Mouse (Mus musculus) CD4-positive, CD25-positive, alpha-beta regulatory T cell, adult 2 months (primary cell): ENCODE data around the gene Gkap1.

ENCODE experiments used
- DNase-seq: peaks from one replicate; pipeline ENCODE4 v3.0.0-alpha.2; 2012; ENCODE audit warnings: low read depth, low spot score

The Gkap1 gene

DNA sequence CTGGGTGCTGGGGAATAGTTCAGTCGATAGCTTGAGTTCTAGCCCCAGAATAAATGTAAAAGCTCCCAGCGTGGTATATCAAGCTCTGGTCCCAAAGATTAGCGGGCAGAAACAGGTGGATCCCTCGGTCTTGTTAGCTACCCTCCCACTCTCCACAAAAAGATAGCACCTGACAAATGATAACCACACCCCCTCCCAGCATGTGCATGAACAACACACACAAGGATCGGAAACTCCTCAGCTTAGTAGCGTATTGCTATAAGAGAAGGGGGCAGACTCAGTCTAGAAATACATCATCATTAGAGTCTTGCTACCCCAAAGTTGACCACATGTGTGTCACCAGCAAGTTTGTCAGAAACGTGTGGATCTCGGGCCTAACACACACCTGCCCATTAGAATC, at the start of gene Gkap1:
Gene Gkap1 (minus strand): TSS at position 101 of the 400 bp plus-strand sequence.
- no peak for DNase-seq

DNA sequence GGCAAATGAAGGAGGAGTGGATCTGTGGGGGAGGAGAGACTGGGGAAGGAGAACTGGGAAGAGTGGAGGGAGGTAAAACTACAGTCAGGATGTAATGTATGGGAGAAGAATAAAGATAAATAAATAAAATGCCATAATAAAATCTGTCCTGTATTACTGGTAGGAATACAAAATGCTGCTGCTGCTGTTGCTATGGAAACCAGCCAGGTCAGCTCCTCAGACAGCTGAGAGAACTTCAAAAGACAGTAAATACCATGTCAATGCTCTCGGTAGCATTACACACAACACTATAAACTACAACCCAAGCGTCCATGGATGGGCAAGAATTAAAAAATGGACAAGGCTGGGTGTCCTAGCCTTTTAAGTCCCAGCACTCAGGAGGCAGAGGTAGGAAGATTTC, 42.3 kb upstream of the Gkap1 start:
- DNase-seq: no peak

DNA sequence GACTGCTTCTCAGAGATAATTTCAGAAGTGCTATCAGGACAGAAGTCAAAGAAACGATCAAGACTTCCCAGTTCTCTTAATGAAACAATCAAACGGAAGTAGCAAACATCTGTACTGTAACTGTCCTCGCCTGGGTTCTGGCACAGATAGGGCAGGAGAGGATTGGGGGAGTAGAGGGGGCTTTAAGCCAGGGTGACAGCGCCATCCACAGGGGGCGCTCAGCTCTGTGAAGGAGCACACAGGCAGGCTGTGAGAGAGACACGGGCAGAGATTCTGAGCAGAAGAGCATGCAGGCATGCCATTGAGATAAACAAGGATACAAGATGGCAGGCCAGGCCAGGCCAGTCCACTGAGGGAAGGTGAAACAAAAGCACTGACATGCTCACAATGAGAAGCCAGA, 39.5 kb upstream of the Gkap1 start:
- DNase-seq: no peak

DNA sequence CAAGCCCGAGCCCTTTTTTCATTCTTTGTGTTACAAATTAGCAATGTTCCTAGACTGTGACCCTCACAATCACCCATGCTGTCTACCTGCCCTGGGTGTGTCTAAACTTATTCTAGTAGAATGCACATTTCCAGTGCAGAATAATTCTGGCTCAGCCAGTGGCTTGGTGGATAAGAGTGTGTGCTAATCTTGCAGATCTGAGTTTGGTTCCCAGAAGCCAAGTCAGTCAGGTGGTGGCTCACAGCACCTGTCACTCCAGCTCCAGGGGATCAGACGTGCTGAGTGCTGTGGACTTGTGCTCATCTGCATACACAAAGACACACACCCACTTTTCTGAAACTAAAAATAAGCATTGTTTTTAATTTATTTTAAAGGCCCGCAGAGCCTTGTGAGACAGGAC, 38.3 kb upstream of the Gkap1 start:
- no peak for DNase-seq

DNA sequence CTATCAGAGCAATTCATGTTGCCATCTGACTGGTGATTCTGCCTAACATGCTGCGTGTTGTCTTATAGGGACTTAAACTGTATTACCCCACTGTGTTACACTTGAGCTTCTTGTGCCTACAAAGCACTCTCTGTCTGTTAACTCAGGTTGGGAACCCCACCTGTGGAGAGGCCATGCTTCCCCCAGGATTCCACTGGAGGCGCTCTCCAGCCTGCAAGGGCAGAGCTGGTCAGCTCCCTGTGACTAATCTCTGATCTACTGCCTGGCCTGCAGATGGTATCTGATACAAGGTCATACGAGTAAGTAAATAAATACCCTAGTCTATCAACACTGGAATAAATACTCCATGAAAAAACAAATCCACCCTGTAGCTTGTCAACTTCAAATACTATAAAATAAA, 35.9 kb upstream of the Gkap1 start:
- no peak for DNase-seq

DNA sequence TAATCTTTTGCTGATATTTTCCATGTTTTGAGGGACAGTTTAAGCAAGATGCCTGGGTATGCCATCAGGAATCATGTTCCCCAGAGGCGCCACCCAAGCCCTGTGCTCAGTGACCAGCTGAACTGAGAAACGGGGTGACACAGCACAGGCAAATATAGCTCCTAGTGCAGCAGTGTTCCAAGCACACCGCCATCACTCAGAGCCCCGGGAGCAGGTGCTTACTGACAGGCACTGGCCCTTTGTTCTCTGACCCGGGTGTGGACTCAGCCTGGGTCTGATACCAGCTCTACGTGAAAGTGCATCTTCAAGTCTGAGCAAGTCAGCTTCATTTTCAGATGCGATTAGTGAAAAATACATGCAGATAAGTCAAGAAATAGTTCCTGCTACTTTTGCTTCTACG, 34.0 kb upstream of the Gkap1 start:
- no peak for DNase-seq

DNA sequence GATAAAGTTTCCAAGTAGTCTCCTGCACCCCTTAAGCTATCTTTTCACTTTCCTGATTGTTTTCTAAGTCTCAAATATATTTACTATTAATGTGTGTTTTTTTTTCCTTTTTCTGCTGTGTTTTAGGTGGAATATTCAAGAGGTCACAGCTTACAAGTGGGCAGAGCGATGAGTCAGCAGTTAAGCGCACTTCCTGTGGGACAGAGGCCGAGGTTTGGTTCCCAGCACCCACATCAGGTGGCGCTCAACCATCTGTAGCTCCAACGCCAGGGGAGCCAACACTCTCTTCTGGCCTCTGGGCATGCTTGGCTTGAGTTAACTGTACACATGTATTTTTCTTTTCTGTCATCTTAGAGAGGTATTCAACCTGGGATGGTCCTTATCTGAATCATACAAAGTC, 32.0 kb upstream of the Gkap1 start:
- DNase-seq: no peak

DNA sequence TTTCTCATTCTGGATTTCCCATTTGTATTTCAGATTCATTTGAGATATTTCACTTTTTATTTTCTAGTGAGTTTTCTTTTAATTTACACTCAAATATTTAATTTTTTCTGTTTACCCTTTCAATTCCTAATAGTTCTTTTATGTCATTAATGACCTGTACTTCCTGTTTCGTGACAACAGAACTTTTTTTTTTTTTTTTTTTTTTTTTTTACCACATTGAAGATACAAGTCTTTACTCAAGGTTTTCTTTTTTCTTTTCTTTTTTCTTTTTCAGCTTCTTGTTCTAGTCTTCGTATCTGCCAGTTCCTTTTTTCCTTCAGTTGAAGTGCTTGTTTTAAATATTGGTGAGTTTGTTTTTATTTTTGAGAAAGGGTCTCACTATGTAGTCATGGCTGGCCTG, 29.7 kb upstream of the Gkap1 start:
- no peak for DNase-seq

DNA sequence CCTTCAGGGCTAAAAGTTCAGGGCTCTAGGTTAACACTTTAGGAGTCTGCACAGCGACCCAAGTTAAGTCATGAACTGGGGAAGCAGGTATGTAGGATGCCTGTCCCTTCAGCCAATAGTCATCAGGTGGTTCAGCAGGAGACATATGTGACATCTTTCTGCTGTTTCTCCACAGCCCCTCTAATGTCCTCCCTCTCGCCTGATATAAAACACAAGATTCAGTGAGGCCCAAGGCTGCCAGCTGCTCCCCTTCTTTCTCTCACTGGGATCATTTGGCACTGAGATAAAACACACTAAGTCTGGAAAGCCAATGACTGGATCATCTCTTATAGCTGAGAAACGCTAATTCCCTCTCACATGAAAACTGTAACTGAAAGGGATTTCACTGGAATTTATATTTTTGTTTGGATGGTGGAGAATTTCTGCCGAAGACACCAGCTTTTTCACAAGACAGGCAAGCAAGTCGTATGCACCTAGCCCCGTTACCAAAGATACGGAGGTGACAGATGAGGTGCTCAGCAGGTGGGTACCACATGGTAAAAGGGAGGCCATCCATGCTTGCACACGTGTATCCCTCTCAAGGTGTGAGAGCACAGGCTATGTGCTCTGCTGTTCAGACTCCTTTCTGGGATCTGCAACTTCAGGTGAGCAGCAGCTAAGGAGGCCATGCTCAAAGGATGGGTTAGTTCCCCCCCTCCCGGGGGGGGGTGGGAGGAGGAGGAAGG, 27.1 kb upstream of the Gkap1 start:
- DNase-seq: no peak

DNA sequence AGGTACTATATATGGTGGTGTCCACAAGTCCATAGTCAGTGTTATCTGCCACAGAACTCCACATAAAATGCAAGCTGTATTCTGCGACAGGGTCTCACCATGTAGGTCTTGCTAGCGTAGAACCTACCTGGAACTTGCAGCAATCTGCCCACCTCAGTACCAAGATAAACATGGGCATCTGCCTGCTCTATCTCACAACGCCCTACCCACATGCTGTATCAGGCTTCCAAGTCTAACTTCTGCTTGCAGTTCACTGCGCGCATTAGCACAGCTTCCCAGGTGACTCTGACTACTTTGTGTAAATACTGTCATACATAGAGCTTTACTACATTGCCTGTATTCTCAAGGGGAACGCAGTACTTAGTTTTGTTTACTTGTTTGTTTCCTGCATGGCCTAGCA, 26.5 kb upstream of the Gkap1 start:
- DNase-seq: no peak

DNA sequence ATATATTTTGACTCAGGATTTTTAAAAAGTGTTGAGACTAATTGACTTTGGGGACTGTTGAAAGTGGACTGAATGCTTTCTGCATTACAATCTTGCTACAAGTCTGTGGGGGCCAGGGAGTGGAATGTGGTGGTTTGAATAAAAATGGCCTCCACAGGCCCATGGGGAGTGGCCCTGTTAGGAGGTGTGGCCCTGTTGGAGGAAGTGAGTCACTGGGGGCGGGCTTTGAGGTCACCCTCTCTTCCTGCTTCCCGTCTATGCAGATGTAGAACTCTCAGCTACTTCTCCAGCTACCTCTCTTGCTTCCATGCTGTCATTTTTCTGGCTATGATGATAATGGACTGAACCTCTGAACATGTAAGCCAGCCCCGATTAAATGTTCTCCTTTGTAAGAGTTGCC, 23.3 kb upstream of the Gkap1 start:
- no peak for DNase-seq

DNA sequence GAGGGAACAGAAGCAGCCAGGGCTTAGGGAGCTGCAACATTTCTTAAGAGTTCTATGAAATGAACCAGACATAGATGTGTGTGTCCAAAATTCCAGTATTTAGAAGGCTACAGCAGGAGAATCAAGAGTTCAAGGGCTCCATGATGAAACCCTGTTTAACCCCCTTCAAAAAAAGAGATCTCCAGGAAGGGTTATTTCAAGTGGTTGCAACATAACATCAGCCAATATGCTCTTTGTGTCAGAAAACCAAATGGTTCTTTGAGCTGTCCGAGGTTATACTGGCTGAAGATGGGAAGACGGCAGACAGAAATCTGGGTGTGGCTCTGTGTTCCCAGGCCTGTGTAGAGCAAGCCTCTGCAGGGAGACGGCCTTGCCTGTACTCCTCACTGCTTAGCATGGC, 20.1 kb upstream of the Gkap1 start:
- no peak for DNase-seq

DNA sequence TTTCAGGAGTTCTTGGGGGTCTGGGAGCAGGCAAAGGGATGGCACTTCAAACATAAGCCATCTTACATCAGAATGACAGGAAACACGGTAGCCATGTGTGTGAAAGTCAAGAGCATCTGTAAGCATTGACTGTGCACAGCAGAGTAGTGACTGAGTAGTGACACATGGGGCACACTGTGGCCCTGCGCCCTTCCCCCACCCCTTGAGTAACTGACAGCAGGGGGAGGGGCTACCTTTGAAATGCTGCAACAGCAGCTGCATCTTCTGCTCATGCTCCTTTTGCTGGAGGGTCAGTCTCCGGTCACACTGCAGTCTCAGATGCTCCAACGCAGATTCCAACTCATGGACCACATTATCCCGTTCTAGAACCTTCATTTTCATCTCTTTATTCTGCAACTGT, 17.3 kb upstream of the Gkap1 start:
- no peak for DNase-seq

DNA sequence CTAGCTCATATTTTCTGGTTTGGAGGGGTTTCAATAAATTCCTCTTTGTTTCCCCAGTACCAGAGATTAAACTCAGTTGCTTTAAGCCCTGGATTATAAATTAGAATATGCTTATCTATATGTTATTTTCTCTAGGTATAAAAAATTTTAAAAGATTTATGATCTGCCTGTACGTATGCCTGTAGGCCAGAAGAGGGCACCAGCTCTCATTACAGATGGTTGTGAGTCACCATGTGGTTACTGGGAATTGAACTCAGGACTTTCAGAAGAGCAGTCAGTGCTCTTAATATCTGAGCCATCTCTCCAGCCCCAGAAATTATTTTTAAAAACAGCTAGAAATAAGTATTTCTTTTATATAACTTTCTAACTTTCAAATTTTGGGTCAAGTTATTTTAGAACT, 13.8 kb upstream of the Gkap1 start:
- peak; percentile 27 for DNase-seq

DNA sequence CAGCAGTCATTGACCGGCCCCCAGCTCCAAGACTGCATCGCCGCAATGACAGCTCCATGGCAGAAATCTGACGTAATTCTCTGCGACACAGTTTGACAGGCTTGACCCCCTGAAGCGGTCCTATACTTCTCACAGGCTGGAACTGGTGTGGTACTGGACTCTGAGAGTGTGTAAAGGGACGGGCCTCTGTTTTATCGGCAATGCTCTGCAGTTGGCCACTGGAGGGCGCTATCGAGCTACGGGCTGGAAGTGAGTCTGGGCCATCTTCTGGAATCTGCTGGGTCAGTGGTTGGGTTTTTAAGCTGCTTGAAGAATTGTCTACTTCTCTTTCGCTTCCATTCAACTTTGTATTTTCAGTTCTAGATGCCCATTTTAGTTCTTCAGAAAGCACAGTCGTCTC, 12.3 kb upstream of the Gkap1 start:
- peak; percentile 86 for DNase-seq

DNA sequence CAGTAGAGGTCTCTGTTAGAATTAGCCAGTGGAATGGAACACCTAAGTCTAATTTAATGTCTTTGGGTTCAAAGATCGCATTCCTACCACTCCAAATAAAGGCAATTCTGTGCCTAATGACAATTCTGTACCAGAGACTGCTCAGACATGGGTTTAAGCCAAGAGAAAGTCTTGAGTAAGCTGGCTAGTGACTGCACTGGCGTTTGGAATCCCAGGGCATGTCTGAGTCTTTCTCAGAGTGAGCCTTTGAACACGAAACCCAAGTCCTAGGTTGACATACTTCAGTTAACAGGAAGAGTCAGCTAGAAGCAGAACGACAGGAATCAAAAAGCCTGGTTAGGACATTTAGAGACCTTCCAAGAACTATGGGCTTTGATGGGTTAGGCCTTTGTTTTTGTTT, 8.0 kb upstream of the Gkap1 start:
- no peak for DNase-seq

DNA sequence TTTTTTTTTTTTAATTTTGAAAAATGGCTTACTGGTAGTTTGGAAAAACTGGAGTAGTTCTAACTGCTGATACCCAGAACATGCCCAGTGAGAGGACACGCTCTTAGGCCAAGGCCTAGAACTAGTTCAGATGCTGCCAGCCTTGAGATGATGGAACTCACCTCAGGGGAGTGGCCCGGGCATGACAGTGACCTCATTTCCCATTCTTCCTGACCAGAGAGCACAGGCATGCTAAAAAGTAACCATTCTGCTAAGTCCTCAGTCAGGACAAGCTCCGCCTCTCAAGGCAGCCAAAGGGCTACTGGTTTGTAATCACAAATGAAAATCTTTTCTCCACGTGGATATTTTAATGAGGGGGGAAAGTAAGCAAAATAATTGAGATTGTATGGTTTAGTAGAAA, 6.4 kb upstream of the Gkap1 start:
- DNase-seq: no peak

DNA sequence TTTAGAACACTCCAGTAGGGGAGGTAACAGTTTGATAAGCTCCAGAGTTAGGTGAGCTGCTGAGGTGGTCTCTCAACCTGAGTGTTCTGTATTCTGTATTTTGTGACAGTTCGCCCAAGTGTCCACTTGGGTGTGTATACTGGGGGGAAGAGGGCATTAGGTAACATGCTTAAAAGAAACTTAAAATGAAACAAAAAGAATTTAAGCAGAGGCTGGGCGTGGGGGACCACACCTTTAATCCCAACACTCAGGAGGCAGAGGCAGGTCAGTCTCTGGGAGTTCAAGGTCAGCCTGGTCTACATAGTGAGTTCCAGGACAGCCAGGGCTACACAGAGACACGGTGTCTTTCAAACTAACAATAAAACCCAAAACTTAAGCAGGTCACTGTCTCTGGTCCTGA, 5.0 kb upstream of the Gkap1 start:
- DNase-seq: no peak

DNA sequence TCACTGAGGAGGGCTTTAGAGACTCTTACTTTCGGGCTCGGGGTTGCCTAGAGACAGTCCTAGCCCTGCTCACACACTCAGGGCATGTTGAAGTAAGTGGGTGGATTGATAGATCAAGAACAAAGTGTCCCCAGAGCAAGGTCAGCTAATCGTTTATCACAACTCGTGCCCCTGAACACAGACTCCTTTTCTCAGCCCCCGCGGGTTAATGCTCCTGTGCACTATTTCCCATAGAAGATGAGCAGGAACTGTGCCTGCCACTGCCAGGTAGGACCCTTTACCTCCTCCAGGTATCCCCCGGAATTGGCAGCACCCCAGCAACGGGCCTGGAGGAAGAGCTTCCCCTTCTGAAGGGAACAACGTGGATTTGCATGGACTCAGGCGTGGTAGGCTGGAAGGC, 757 bp upstream of the Gkap1 start:
- DNase-seq: no peak

DNA sequence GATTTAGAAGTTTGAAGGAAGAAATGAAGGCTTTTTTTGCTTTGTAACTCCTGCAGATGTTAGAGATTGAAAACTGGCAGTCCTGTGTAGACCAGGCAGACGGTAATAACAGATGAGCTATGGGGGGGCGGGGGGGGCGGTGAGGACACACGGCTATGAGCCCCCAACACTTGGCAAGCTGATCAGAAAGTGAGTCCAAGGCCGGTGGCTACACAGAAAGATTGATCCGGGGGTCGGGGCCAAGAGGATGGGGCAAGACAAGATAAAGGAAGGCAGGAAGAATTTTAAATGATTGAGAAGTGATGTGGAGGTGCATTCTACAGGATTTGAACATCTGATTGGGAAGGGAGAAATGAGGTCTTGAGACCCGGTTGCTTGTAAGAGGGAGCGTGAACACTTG, 423 bp downstream of the Gkap1 start:
- no peak for DNase-seq

DNA sequence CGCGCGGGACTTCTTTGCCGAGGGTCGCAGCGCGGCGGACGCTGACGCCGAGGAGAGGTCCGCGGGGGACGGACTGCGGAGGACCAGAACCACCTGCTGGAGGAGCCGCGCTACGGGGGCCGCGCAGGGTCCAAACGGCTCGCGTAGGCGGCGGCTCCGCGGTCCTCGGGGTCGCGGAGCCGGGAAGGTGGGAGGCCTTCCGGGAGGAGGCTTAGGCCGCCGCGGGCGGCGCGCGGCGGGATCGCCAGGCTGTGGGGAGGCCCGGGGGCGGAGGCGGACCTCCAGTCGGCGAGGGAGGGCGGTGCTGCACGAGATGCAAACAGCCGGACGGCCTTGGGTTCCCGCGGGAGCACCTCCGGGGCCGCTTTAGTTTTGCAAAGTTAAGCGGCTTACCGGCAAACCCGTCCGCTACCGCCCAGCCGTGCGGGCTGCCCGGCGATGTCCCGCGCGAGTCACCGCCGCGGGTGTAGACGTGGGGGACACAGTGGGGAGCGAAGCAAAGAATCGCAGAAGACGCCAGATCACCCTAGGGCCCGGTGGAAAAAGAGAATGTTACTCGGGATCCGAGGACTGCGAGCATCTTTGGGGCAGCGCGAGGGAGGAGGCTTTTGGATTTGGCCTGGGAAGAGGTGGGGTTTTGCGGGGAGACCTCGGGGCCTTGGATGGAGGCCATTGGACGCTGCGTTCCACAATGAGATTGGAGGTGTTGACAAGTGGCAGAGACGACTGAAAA, 1.1 kb downstream of the Gkap1 start:
- DNase-seq: peak; percentile 57

DNA sequence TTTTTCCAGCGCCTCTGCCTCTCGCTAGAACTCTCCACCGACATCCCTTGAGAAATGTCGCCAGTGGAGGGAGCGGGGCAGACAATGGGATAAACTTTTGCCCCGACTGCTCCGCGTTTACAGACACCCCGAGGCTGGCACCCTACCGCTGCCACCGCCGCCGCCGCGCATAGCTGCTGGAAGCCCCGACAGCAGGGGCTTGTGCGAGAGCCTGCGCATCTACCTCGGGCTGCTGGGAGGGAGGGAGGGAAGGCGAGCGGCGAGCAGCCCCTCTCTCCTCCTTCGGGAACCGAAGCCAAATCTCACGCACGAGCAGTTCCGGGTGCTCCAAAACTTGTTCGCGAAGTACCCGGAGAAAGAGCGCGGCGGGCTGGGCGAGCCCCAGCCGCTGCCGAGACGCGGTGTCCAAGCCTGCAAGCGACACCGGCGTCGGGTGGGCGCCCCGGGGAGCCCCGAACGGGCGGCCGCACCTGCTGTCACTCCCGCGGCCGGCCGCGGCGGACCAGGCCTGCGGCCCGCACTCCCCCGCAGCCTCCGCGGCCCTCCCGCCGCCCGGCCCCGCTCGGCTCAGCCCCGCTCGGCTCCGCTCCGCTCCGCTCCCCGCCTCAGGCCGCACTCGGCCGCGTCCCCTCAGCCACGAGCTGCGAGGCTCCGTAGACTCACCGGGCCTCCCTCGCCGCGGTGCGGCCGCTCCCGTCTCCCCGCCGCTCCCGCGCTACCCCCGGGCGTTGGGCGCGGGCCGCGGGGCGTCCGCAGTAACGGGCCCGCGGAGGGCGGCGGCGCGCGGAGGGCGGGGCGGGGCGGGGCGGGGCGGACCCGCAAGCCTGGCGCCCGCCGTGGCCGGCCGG, 1.9 kb downstream of the Gkap1 start:
- DNase-seq: peak; percentile 44

DNA sequence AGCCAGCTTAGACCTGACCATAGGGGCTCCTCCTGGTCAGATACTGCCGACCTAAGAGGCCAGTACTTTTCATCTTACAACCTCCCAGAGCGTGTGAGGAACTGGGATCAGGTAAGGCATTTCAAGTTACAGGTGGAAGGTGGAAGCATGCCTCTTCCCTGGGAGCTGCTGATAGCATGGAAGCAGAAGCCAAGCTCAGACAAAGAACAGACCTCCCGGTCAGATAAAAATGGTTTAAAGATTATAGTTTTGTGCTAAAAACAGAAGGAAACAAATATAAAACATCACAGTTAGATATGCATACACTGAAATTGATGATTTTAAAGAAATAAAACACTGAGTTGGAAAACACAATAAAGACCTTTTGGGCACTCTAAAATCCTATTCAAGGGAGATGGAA, 8.6 kb downstream of the Gkap1 start:
- no peak for DNase-seq
